Mouse (Mus musculus) v-Abl transformed pro-B cells (cell line): ENCODE data around the gene Slc35g3.

Experiments
- in situ Hi-C, 2 experiments: fragments of 400-800 bp; cut with MboI; formaldehyde crosslinking; loops; one replicate each; pipeline ENCODE4 v1.15.1; 2025; ENCODE audit not compliant: unreplicated experiment in 2 of 2

The Slc35g3 gene

GRCm38 (mm10) chr11:69791420-69791819, 29.7 kb upstream of the Slc35g3 start:
- in situ Hi-C loops = no loop called here

DNA sequence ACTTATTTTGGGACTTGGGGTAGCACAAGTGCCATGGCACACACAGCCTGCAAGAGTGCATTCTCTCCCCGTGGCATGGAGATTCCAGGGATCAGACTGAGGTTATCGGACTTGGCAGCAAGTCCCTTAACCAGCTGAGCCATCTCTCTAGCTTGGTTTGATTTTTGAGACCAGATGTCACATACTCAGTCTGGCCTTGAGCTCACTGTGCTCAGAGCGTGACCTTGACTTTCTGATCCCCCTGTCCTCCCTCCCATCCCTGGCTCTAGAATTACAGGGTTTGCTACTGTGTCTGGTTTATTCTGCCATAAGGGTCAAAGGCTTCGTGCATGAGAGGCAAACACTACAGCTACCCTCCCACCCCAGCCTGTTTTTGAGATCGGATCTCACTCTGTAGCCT, 27.7 kb upstream of the Slc35g3 start:
- in situ Hi-C loops = no loop called here

DNA sequence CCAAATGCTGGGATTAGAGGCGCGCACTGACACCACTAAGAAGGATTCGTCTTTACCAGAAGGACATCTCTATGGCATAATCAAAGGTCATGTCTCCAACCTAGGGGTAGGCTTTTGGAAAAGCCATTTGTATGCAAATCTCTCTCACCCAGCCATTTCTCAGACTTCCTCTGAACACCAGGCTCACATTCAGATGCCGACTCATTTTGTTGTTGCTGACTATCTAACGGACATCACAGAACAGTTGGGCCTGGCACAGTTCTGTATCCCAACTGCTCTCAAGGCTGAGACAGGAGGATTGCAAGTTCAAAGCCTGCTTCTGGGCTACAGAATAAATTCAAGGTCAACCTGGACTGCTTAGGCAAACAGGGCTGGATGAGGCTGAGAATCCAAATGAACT, 25.5 kb upstream of the Slc35g3 start:
- in situ Hi-C loops = no loop called here

GRCm38 (mm10) chr11:69784793-69785272, 23.1 kb upstream of the Slc35g3 start:
- in situ Hi-C loops = no loop called here

- in situ Hi-C loops = no loop called here
Observed at GRCm38 (mm10) chr11:69781828-69782227, 20.1 kb upstream of the Slc35g3 start.

DNA sequence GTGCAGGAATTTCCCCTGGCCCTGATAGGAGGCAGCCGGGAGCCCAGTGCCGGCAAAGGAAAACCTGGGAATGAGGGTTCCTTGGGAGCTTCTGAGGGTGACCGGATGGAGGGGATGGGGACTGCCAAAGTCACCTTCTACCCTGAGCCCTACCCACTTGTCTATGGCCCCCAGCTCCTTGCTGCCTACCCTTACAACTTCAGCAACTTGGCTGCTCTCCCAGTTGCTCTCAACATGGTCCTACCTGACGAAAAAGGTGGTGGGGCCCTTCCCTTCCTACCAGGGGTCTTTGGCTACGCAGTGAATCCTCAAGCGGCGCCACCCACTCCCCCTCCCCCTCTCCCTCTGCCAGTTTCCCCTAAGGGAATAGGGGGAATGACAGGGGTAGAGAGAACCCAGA, 17.2 kb upstream of the Slc35g3 start:
- in situ Hi-C loops = no loop called here

DNA sequence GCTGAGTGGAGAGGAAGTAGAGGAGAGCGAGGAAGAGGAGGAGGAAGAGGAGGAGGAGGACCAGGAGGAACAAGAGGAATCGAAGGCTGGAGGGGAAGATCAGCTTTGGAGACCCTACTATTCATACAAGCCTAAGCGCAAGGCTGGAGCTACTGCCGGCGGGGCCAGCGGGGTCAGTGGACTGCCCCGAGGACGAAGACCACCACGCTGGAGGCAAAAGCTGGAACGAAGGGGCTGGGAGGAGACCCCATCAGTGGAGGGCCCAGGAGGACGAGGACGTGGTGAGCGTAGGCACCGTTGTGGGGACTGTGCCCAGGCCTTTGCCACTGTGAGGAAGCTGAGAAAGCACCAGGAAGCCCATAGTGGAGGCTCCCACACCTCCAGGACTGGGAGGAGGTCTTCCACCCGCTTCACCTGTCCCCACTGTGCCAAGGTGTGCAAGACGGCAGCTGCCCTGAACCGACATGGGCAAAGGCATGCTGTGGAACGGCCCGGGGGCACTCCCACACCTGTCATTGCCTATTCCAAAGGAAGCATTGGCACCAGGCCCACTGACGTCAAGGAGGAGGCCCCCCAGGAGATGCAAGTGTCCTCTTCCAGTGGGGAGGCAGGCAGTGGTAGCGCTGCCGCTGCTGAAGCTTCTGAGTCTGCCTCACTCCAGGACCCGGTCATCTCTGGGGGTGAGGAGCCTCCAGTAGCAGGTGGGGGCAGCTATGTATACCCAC, 16.7 kb upstream of the Slc35g3 start:
- in situ Hi-C loops = no loop called here

GRCm38 (mm10) chr11:69777504-69778257, 15.9 kb upstream of the Slc35g3 start:
- in situ Hi-C loops = no loop called here

DNA sequence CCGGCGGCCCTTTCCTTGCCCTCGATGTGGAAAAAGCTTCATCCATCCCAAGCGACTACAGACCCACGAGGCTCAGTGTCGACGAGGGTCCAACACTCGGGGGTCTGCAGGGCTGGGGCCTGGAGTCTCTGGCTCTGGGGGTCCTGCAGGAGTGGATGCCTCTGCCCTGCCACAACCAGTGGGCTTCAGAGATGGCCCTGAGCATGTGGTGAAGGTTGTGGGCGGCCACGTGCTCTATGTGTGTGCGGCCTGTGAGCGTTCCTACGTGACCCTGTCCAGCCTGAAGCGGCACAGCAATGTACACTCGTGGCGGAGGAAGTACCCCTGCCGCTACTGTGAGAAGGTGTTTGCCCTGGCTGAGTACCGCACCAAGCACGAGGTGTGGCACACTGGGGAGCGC, 14.7 kb upstream of the Slc35g3 start:
- in situ Hi-C loops = no loop called here

- in situ Hi-C loops = no loop called here
Observed at GRCm38 (mm10) chr11:69775716-69776115, 13.9 kb upstream of the Slc35g3 start.

- in situ Hi-C loops = no loop called here
Observed at GRCm38 (mm10) chr11:69774961-69775360, 13.2 kb upstream of the Slc35g3 start.

DNA sequence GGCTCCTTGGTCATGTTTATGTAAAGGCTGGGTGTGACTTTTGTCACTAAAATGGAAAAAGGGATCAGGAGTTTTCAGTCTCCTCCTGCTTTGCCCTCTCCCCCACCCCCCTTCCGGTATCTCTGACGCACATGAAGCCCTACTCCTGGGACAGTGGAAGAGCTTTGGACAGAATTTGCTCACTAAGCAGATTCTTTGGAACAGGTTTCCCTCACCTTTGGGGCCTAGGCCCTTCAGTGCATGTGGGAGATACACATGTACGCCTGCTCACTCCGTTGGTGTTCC, 5.8 kb upstream of the Slc35g3 start:
- in situ Hi-C loops = no loop called here

- in situ Hi-C loops = no loop called here
Observed at GRCm38 (mm10) chr11:69766872-69767624, 5.3 kb upstream of the Slc35g3 start.

DNA sequence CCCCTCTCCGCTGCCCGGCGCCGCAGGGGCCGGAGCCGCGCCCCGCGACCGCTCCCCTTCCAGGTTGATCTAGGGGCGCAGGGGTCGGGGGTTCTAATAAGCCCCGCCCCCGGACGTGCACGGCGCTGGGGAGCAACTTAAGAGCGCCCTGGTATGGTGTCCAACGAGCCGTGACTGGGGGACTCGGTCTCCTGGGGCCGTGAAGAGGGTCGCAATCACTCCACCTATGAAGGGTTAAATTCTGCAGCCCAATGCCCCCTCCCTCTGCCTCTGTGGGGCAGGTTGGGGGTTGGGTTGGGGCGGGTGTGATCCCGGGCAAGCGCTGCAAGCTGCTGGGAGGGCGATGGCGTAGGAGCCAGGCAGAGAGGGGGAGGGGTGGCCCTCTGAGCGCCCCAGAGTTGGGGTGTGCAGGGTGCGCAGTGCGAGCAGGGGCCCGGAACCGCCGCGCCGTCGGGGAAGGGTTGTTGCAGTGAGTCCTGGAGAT, 4.4 kb upstream of the Slc35g3 start:
- in situ Hi-C loops = no loop called here

- in situ Hi-C loops = no loop called here
Observed at GRCm38 (mm10) chr11:69765221-69766125, 3.7 kb upstream of the Slc35g3 start, which contains the start of gene Zbtb4. Gene Zbtb4 (plus strand): TSS chr11:69765912.

GRCm38 (mm10) chr11:69763551-69763950, 1.8 kb upstream of the Slc35g3 start:
- in situ Hi-C loops = no loop called here

GRCm38 (mm10) chr11:69760901-69761200, 917 bp downstream of the Slc35g3 start:
- in situ Hi-C loops = no loop called here

DNA sequence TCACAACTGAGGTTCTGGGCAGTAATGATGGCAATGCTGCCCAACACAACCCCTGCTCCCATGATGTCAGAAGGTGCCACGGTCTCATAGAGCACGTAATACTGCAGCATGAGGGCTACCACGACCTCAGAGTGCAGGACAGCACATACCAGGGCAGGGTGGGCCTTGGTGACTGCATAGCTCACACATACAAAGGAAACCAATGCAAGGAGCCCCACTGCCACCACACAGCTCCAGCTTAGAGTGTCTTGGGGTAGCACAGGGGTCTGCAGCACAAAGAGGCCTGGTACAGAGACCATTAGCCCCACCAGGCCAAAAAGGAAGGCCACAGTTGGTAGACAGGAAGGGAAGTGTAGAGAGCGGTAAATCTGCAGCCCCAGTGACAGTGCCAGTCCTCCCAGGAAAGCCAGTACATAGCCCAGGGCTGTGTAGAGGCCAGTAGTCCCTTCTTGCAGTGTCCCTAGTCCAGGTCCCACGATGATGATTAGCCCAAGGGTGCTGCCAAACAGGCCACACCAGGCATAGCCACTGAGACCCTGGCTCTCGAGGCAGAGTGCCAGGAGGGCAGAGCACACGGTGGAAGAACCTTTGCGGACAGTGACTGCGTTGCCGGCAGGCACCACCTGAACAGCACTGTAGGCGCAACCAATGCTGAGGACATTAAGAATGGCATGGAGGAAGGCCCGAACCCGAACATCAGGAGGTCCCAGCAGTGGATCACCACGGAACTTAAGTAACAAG, 1.4 kb downstream of the Slc35g3 start:
- in situ Hi-C loops = no loop called here

- in situ Hi-C loops = loop anchor here (5.0 to 10.0 kb wide), 4 partner anchors 43 to 124 kb away; partner anchors contain the start of genes Fgf11 (in 2 of the 2), Eif4a1 (in 1 of the 2), Fxr2 (in 1 of the 2) and Tmem95 (in 1 of the 2)
Observed at GRCm38 (mm10) chr11:69758971-69759721, 2.6 kb downstream of the Slc35g3 start.
